Mouse (Mus musculus) kidney, adult 2 months (tissue): ENCODE results near the gene Mgarp.

ENCODE experiments used
- CTCF ChIP-seq: fragments of 200-500 bp; conservative IDR thresholded peaks from 2 replicates; pipeline ENCODE4 v1.5.1; 2011; ENCODE audit warnings: low read depth, mild to moderate bottlenecking, control low read depth, low read length, moderate library complexity, mixed read lengths; ENCODE audit not compliant: insufficient read depth, insufficient read length
- POLR2A ChIP-seq: fragments of 200-500 bp; IDR thresholded peaks from one replicate; pipeline ENCODE4 v1.6.1; 2011; ENCODE audit warnings: low read depth, low read length, control low read depth

GRCm38 (mm10) chr3:51373544-51373943 is 23.0 kb downstream of the Mgarp start:
- no peak for TF ChIP-seq POLR2A
- TF ChIP-seq CTCF: no peak
